Mouse (Mus musculus) liver, embryonic 14.5 days (tissue): ENCODE measurements around the gene Xrcc5. TPM values are rescaled to one million over a fixed set of nuclear protein-coding genes. Genes with fewer than 3 reads are reported as not detected.

Source experiments
- ATAC-seq: fragments of 200-750 bp; cut with Nextera tagmentation; 2 replicates; pipeline ENCODE4 v1.8.0; 2017; ENCODE audit warnings: moderate number of reproducible peaks, mild to moderate bottlenecking, moderate library complexity; ENCODE audit not compliant: insufficient read depth
- DNase-seq, 3 experiments: peaks; one replicate each; pipeline ENCODE4 v3.0.0-alpha.2; 2012 to 2013; ENCODE audit warnings: low read depth in 3 of 3, low spot score in 3 of 3
- H3K27ac ChIP-seq: fragments of 300-500 bp; sonication (generic); 2 replicates; pipeline ENCODE4 v1.5.1; 2014; ENCODE audit warnings: moderate library complexity, mild to moderate bottlenecking, control low read depth, inconsistent platforms
- H3K27me3 ChIP-seq: fragments of 300-500 bp; sonication (generic); 2 replicates; pipeline ENCODE4 v1.6.1; 2014; ENCODE audit warnings: mild to moderate bottlenecking, low read length, moderate library complexity; ENCODE audit not compliant: control insufficient read depth, insufficient read depth
- H3K36me3 ChIP-seq: fragments of 300-500 bp; sonication (generic); replicated peaks from 2 replicates; pipeline ENCODE4 v1.6.1; 2014; ENCODE audit warnings: low read depth; ENCODE audit not compliant: control insufficient read depth, insufficient read depth
- H3K4me1 ChIP-seq, 2 experiments: fragments of 200-500 bp in 1 of 2; fragments of 300-500 bp in 1 of 2; sonication (generic) in 1 of 2; replicated peaks; 2 replicates each; pipeline ENCODE4 v1.6.1; 2012 to 2014; ENCODE audit warnings: antibody characterized with exemption in 1 of 2, inconsistent platforms in 1 of 2, low read length in 1 of 2; ENCODE audit not compliant: control insufficient read depth in 2 of 2, insufficient read depth in 2 of 2
- H3K4me2 ChIP-seq: fragments of 300-500 bp; sonication (generic); 2 replicates; pipeline ENCODE4 v1.6.1; 2014; ENCODE audit warnings: low read depth, mild to moderate bottlenecking, control low read depth, moderate library complexity
- H3K4me3 ChIP-seq, 2 experiments: fragments of 200-500 bp in 1 of 2; fragments of 300-500 bp in 1 of 2; sonication (generic) in 1 of 2; 2 replicates each; pipeline ENCODE4 v1.5.1; 2012 to 2014; ENCODE audit warnings: low read depth in 2 of 2, low read length in 2 of 2, mild to moderate bottlenecking in 2 of 2, control low read depth in 1 of 2, inconsistent platforms in 1 of 2, moderate library complexity in 1 of 2; ENCODE audit not compliant: insufficient read depth in 1 of 2
- H3K9ac ChIP-seq: fragments of 300-500 bp; sonication (generic); replicated peaks from 2 replicates; pipeline ENCODE4 v1.6.1; 2014; ENCODE audit warnings: mild to moderate bottlenecking, control low read depth, moderate library complexity
- H3K9me3 ChIP-seq: fragments of 300-500 bp; sonication (generic); 2 replicates; pipeline ENCODE4 v1.6.1; 2016; ENCODE audit warnings: low read length, mixed read lengths; ENCODE audit not compliant: control insufficient read depth
- CTCF ChIP-seq: IDR thresholded peaks from 2 replicates; pipeline ENCODE4 v1.5.1; 2016; ENCODE audit warnings: antibody characterized with exemption, low read depth, control low read depth
- EP300 ChIP-seq: IDR thresholded peaks from 2 replicates; pipeline ENCODE4 v1.6.1; 2016; ENCODE audit warnings: antibody characterized with exemption, low read depth
- WGBS: fragments of 180-500 bp; shearing (Covaris S2); extraction: QIAGEN DNeasy Blood & Tissue Kit; methylation state at CpG from one replicate; pipeline ENCODE4 v1.1.7; 2014; ENCODE audit not compliant: insufficient replicate concordance; 5-methylcytosine and 5-hydroxymethylcytosine counted together
- polyA plus RNA-seq, 2 experiments: library from polyadenylated mRNA; depleted of rRNA in 1 of 2; stranded (reverse) in 1 of 2; unstranded in 1 of 2; fragments of >200 nt; fragmentation: Nextera tagmentation in 1 of 2; extraction: Ambion mirVana in 1 of 2; gene quantifications; 2 replicates each; pipeline versions ENCODE4 v1.2.1 to v1.2.3; 2012 to 2014

Xrcc5 gene
- polyA plus RNA-seq, 2 experiments = 8.9 to 17.6 TPM

- Histone ChIP-seq H3K4me3 (no peak overlapping the region), H3K4me1 (no peaks in the 10 kb centered on the region), H3K4me2 (no peak overlapping the region), H3K9ac (no peak overlapping the region), H3K36me3 (no peaks in the 10 kb centered on the region; the same call in 1 of the 2 replicates), H3K27me3 (no peaks in the 10 kb centered on the region), H3K9me3 (no peaks in the 10 kb centered on the region), H3K27ac (no peak overlapping the region)
- TF ChIP-seq CTCF (no peak), EP300 (no peak)
- ATAC-seq (no peak), DNase-seq (no peak)
- WGBS = 74% methylated on average over 8 of the region's 8 CpGs
Observed at GRCm38 (mm10) chr1:72364661-72365060, 57.4 kb downstream of the Xrcc5 start.

DNA sequence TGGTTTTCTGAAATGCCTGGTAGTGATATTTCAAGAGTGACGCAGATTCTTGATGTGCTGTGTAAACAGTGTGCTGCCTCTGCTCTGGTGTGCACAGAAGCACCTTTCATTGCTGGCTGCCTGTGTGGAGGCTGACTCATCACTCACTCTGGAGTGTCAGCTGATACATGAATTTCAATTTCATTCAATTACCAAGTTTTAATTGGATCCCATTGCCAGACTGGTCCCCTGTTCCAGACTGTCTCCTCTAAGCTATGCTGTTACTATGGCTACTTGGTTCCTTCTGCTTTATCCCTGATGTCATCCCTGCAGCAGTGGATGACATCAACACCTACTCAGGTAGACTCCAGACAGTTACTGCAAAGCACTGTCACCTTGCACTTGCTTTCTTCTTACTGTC lies 65.3 kb downstream of the Xrcc5 start:
- DNase-seq (no peak), ATAC-seq (no peak)
- no peaks in the 10 kb centered on the region for H3K27me3 ChIP-seq
- H3K9me3 ChIP-seq = no peaks in the 10 kb centered on the region
- TF ChIP-seq EP300 (no peak), CTCF (no peak)
- no peak overlapping the region for H3K9ac ChIP-seq
- H3K36me3 ChIP-seq = no peaks in the 10 kb centered on the region
- H3K4me2 ChIP-seq = no peak overlapping the region
- H3K27ac ChIP-seq = no peak overlapping the region
- no peaks in the 10 kb centered on the region for H3K4me1 ChIP-seq
- no peak overlapping the region for H3K4me3 ChIP-seq
- WGBS = 73% methylated on average over 1 of the region's 1 CpGs

- ATAC-seq (no peak), DNase-seq (no peak)
- no peaks in the 10 kb centered on the region for H3K36me3 ChIP-seq
- H3K4me1 ChIP-seq = no peaks in the 10 kb centered on the region
- no peak overlapping the region for H3K27ac ChIP-seq
- TF ChIP-seq CTCF (no peak), EP300 (no peak)
- no peak overlapping the region for H3K4me2 ChIP-seq
- H3K9me3 ChIP-seq = no peaks in the 10 kb centered on the region
- no peak overlapping the region for H3K4me3 ChIP-seq
- no peak overlapping the region for H3K9ac ChIP-seq
- WGBS = 87% methylated on average over 3 of the region's 3 CpGs
- no peaks in the 10 kb centered on the region for H3K27me3 ChIP-seq
Observed at GRCm38 (mm10) chr1:72372913-72373312, 65.7 kb downstream of the Xrcc5 start.

- H3K36me3 ChIP-seq = no peaks in the 10 kb centered on the region
- TF ChIP-seq CTCF (no peak), EP300 (no peak)
- no peak for DNase-seq
- H3K4me1 ChIP-seq = no peaks in the 10 kb centered on the region
- WGBS = 67% methylated on average over 6 of the region's 6 CpGs
- no peak for ATAC-seq
- H3K9ac ChIP-seq = no peak overlapping the region
- H3K4me2 ChIP-seq = no peak overlapping the region
- H3K4me3 ChIP-seq = no peak overlapping the region
- no peaks in the 10 kb centered on the region for H3K9me3 ChIP-seq
- no peak overlapping the region for H3K27ac ChIP-seq
- H3K27me3 ChIP-seq = no peaks in the 10 kb centered on the region
Observed at GRCm38 (mm10) chr1:72373648-72374047, 66.4 kb downstream of the Xrcc5 start.

GRCm38 (mm10) chr1:72374049-72374448 lies 66.8 kb downstream of the Xrcc5 start:
- ATAC-seq = no peak
- H3K27ac ChIP-seq = no peak overlapping the region
- no peak overlapping the region for H3K9ac ChIP-seq
- WGBS = 71% methylated on average over 4 of the region's 4 CpGs
- H3K27me3 ChIP-seq = no peaks in the 10 kb centered on the region
- DNase-seq = no peak
- TF ChIP-seq CTCF = no peak
- no peak for TF ChIP-seq EP300
- H3K4me3 ChIP-seq = no peak overlapping the region
- no peaks in the 10 kb centered on the region for H3K36me3 ChIP-seq
- H3K9me3 ChIP-seq = no peaks in the 10 kb centered on the region
- no peak overlapping the region for H3K4me2 ChIP-seq
- no peaks in the 10 kb centered on the region for H3K4me1 ChIP-seq
